Mouse (Mus musculus) stomach, embryonic 16.5 days (tissue): ENCODE measurements around the gene Zbtb21. TPM values are rescaled to one million over a fixed set of nuclear protein-coding genes. Genes with fewer than 3 reads are reported as not detected.

ENCODE experiments used
- ATAC-seq: fragments of 200-750 bp; cut with Nextera tagmentation; 2 replicates; pipeline ENCODE4 v1.8.0; 2017; ENCODE audit warnings: moderate number of reproducible peaks, moderate TSS enrichment; ENCODE audit not compliant: insufficient read depth, low FRiP score
- H3K27ac ChIP-seq: fragments of 300-500 bp; sonication (generic); 2 replicates; pipeline ENCODE4 v1.5.1; 2014; ENCODE audit warnings: low read length
- H3K27me3 ChIP-seq: fragments of 300-500 bp; sonication (generic); 2 replicates; pipeline ENCODE4 v1.6.1; 2014; ENCODE audit warnings: low read length, control low read depth, mixed read lengths; ENCODE audit not compliant: control insufficient read depth, insufficient read depth
- H3K36me3 ChIP-seq: fragments of 300-500 bp; sonication (generic); 2 replicates; pipeline ENCODE4 v1.6.1; 2014; ENCODE audit warnings: low read length; ENCODE audit not compliant: control insufficient read depth, insufficient read depth
- H3K4me1 ChIP-seq: fragments of 300-500 bp; sonication (generic); 2 replicates; pipeline ENCODE4 v1.6.1; 2014; ENCODE audit warnings: low read length, control low read depth, mixed read lengths; ENCODE audit not compliant: control insufficient read depth, insufficient read depth
- H3K4me2 ChIP-seq: fragments of 300-500 bp; sonication (generic); 2 replicates; pipeline ENCODE4 v1.6.1; 2014; ENCODE audit warnings: low read depth, low read length, mixed read lengths
- H3K4me3 ChIP-seq: fragments of 300-500 bp; sonication (generic); replicated peaks from 2 replicates; pipeline ENCODE4 v1.5.1; 2014; ENCODE audit warnings: mild to moderate bottlenecking, low read length
- H3K9ac ChIP-seq: fragments of 300-500 bp; sonication (generic); 2 replicates; pipeline ENCODE4 v1.6.1; 2014; ENCODE audit warnings: low read length
- H3K9me3 ChIP-seq: fragments of 300-500 bp; sonication (generic); replicated peaks from 2 replicates; pipeline ENCODE4 v1.6.1; 2016; ENCODE audit warnings: low read length, control low read depth; ENCODE audit not compliant: control insufficient read depth
- WGBS: fragments of 180-500 bp; shearing (Covaris S2); extraction: QIAGEN DNeasy Blood & Tissue Kit; methylation state at CpG from one replicate; pipeline ENCODE4 v1.1.7; 2014; 5-methylcytosine and 5-hydroxymethylcytosine counted together
- polyA plus RNA-seq: library from polyadenylated mRNA; unstranded; fragments of >200 nt; fragmentation: Nextera tagmentation; extraction: Ambion mirVana; gene quantifications from 2 replicates; pipeline ENCODE4 v1.2.1, GENCODE M21; 2015

Gene Zbtb21
- polyA plus RNA-seq, 1 experiment from 2014 or later: 13.0 TPM

GRCm38 (mm10) chr16:97927331-97927938 lies 35.0 kb downstream of the Zbtb21 start:
- ATAC-seq: no peak
- H3K27me3 ChIP-seq: no peaks in the 10 kb centered on the region
- no peak overlapping the region for H3K4me2 ChIP-seq
- H3K9ac ChIP-seq: no peak overlapping the region
- no peak overlapping the region for H3K4me3 ChIP-seq
- H3K27ac ChIP-seq: no peak overlapping the region
- no peaks in the 10 kb centered on the region for H3K9me3 ChIP-seq
- 81% methylated on average over 3 of the region's 3 CpGs for WGBS
- no peaks in the 10 kb centered on the region for H3K36me3 ChIP-seq
- H3K4me1 ChIP-seq: peaks cover 6% of the 10 kb centered on the region; the same call in 1 of the 2 replicates

- Histone ChIP-seq H3K4me1 (peaks cover 8% of the 10 kb centered on the region), H3K4me3 (no peak overlapping the region), H3K4me2 (no peak overlapping the region), H3K9ac (no peak overlapping the region), H3K9me3 (no peaks in the 10 kb centered on the region), H3K27ac (no peak overlapping the region), H3K27me3 (no peaks in the 10 kb centered on the region), H3K36me3 (no peaks in the 10 kb centered on the region)
- 85% methylated on average over 9 of the region's 9 CpGs for WGBS
- ATAC-seq: no peak
Observed at GRCm38 (mm10) chr16:97926381-97926780, 36.0 kb downstream of the Zbtb21 start.

- H3K9ac ChIP-seq: no peak overlapping the region
- H3K9me3 ChIP-seq: no peaks in the 10 kb centered on the region
- no peak overlapping the region for H3K4me3 ChIP-seq
- no peak for ATAC-seq
- H3K4me1 ChIP-seq: peaks cover 14% of the 10 kb centered on the region
- WGBS: 83% methylated on average over 2 of the region's 2 CpGs
- no peak overlapping the region for H3K4me2 ChIP-seq
- no peaks in the 10 kb centered on the region for H3K36me3 ChIP-seq
- H3K27ac ChIP-seq: no peak overlapping the region
- H3K27me3 ChIP-seq: no peaks in the 10 kb centered on the region
Observed at GRCm38 (mm10) chr16:97925760-97926159, 36.7 kb downstream of the Zbtb21 start.

GRCm38 (mm10) chr16:97923700-97924099 lies 38.7 kb downstream of the Zbtb21 start:
- Histone ChIP-seq H3K4me3 (no peak overlapping the region), H3K4me2 (no peak overlapping the region), H3K4me1 (peaks cover 19% of the 10 kb centered on the region), H3K27me3 (no peaks in the 10 kb centered on the region), H3K36me3 (no peaks in the 10 kb centered on the region), H3K9me3 (no peaks in the 10 kb centered on the region), H3K9ac (no peak overlapping the region), H3K27ac (no peak overlapping the region)
- no peak for ATAC-seq
- WGBS: 55% methylated on average over 1 of the region's 1 CpGs

GRCm38 (mm10) chr16:97922779-97923126 lies 39.7 kb downstream of the Zbtb21 start:
- WGBS: under 1% methylated on average over 9 of the region's 9 CpGs
- peak overlapping the region; percentile 92 for H3K9ac ChIP-seq
- ATAC-seq: no peak

DNA sequence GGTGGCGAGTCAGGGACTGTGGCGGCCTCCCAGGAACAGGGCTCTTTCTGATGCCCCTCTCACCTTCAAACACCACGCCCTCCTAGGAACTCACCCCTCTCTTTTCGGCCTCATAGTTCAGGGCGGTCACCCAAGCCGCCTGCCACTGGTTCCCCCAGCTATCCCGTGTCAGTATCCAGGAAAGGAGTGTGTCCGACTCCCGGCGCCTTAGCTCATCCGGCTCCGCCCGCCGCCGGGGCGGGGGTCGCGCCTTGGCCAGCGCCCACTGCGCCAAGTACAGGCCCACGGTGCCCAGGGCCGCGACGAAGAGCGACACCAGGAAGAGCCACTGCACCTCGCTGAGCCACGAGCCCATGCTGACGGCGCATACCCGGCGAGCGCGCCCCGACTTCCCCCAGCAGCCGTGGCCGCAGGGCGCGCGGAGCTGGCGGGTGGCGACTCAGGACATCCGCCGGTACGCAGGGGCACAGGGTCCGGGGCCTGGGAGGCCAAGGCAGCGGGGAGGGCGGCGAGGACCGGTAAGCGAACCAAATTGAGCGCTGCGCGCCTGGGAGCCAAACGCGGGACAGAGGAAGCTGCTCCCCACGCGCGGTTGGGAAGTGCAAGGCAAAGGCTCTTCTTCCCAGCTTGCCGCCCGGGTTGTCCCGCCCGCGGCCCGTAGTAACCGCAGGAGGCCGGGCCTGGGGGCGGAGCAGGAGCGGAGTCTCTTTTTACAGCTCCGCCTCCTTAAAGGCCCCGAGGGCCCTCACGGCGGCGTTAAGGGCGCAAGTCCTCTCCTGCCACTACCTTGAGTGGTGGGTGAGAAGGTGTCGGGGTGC lies 40.3 kb downstream of the Zbtb21 start:
- Histone ChIP-seq H3K36me3 (no peaks in the 10 kb centered on the region), H3K27ac (peak overlapping the region; percentile 89), H3K9me3 (no peaks in the 10 kb centered on the region), H3K27me3 (no peaks in the 10 kb centered on the region), H3K4me1 (peaks cover 19% of the 10 kb centered on the region), H3K4me2 (peak overlapping the region; percentile 82), H3K4me3 (peak overlapping the region; percentile 86), H3K9ac (peak overlapping the region; percentile 92)
- WGBS: under 1% methylated on average over 75 of the region's 75 CpGs
- peak; percentile 95 for ATAC-seq

More at GRCm38 (mm10) chr16:97922779-97923126, 39.7 kb downstream of the Zbtb21 start:
- peaks cover 19% of the 10 kb centered on the region for H3K4me1 ChIP-seq
- H3K27ac ChIP-seq: no peak overlapping the region
- no peaks in the 10 kb centered on the region for H3K27me3 ChIP-seq
- H3K9me3 ChIP-seq: no peaks in the 10 kb centered on the region
- peak overlapping the region; percentile 82 for H3K4me2 ChIP-seq
- H3K4me3 ChIP-seq: peak overlapping the region; percentile 86
- no peaks in the 10 kb centered on the region for H3K36me3 ChIP-seq

GRCm38 (mm10) chr16:97920621-97921020 lies 41.8 kb downstream of the Zbtb21 start:
- WGBS: 95% methylated on average over 1 of the region's 1 CpGs
- no peaks in the 10 kb centered on the region for H3K9me3 ChIP-seq
- H3K27me3 ChIP-seq: no peaks in the 10 kb centered on the region
- no peak overlapping the region for H3K27ac ChIP-seq
- H3K4me2 ChIP-seq: no peak overlapping the region
- H3K4me3 ChIP-seq: no peak overlapping the region
- H3K4me1 ChIP-seq: peaks cover 19% of the 10 kb centered on the region
- no peaks in the 10 kb centered on the region for H3K36me3 ChIP-seq
- H3K9ac ChIP-seq: no peak overlapping the region
- no peak for ATAC-seq

GRCm38 (mm10) chr16:97919793-97920192 lies 42.6 kb downstream of the Zbtb21 start:
- no peaks in the 10 kb centered on the region for H3K36me3 ChIP-seq
- H3K4me2 ChIP-seq: no peak overlapping the region
- no peaks in the 10 kb centered on the region for H3K9me3 ChIP-seq
- H3K9ac ChIP-seq: no peak overlapping the region
- H3K27me3 ChIP-seq: no peaks in the 10 kb centered on the region
- WGBS: 41% methylated on average over 2 of the region's 2 CpGs
- peaks cover 19% of the 10 kb centered on the region for H3K4me1 ChIP-seq
- H3K27ac ChIP-seq: no peak overlapping the region
- no peak overlapping the region for H3K4me3 ChIP-seq
- ATAC-seq: no peak

DNA sequence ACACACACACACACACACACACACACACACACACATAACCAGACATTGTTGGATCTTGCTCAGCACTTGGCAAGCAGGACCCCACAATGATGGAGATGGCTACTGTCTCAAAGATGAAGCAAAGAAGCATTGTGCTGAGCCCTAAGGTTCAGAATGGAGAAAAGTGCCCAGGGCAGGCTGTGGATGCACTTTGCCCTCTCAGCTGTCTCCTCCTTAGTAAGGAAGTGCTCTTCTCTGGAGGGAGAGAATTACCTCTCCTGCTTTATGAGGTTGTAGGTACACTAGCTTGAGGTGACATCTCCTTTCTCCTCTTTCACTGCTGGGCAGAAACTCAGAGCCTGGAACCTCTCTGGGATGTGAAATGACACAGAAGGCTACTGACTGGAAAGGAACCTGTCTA lies 49.5 kb downstream of the Zbtb21 start:
- H3K4me1 ChIP-seq: no peaks in the 10 kb centered on the region
- no peak overlapping the region for H3K27ac ChIP-seq
- no peaks in the 10 kb centered on the region for H3K27me3 ChIP-seq
- H3K9me3 ChIP-seq: no peaks in the 10 kb centered on the region
- H3K36me3 ChIP-seq: peaks cover 2% of the 10 kb centered on the region; the same call in 1 of the 2 replicates
- no peak overlapping the region for H3K9ac ChIP-seq
- no peak overlapping the region for H3K4me3 ChIP-seq
- H3K4me2 ChIP-seq: no peak overlapping the region
- no peak for ATAC-seq
